Mouse (Mus musculus) heart, postnatal 0 days (tissue): ENCODE measurements around the gene Gpr62.

Experiments used
- CTCF ChIP-seq: IDR thresholded peaks from 2 replicates; pipeline ENCODE4 v1.5.1; 2016; ENCODE audit warnings: antibody characterized with exemption, control low read depth, low read depth
- EP300 ChIP-seq: IDR thresholded peaks from 2 replicates; pipeline ENCODE4 v1.6.1; 2016; ENCODE audit warnings: antibody characterized with exemption, low read depth

GRCm38 (mm10) chr9:106499667-106500066 lies 33.9 kb upstream of the Gpr62 start, which contains the start of gene Iqcf1:
- no peak for TF ChIP-seq CTCF
- no peak for TF ChIP-seq EP300
